Mouse (Mus musculus): ENCODE measurements around the gene Serpinh1.

DNA sequence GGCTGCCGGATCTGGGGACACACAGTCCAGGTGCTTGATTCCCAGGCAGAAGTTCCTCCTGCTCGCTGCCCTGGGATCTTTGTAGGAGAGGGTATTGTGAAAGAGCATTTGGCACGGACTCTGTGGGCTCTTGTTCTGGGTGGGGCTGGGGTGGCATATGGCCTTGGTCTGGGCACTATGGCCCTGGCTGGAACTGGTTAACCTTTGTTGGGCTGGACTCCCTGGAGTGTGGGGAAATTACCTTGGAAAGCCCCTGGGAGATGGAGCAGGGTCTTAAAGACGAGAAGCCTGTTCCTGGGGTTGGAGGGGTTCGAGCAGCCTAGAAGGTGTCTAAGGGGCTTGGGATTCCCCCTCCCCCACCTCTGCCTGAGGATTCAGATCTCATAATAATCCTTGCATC, 30.2 kb upstream of the Serpinh1 start:
- TF ChIP-seq CTCF (IDR thresholded peaks at IDR 0.05; ENCODE audit: control insufficient read depth, insufficient read depth, low read length) = no peak
- no peak for TF ChIP-seq POLR2A (IDR thresholded peaks at IDR 0.05; ENCODE audit: borderline replicate concordance, control insufficient read depth, low read depth, low read length)
